Mouse (Mus musculus) neural tube, embryonic 11.5 days (tissue): ENCODE data around the gene Kifc3. TPM values are rescaled to one million over a fixed set of nuclear protein-coding genes. Genes with fewer than 3 reads are reported as not detected.

Experiments used
- ATAC-seq: fragments of 200-750 bp; cut with Nextera tagmentation; 2 replicates; pipeline ENCODE4 v1.8.0; 2017; ENCODE audit warnings: moderate number of reproducible peaks, mild to moderate bottlenecking, moderate TSS enrichment, moderate library complexity; ENCODE audit not compliant: insufficient read depth, low FRiP score, low TSS enrichment
- DNase-seq: peaks from one replicate; pipeline ENCODE4 v3.0.0-alpha.2; 2015; ENCODE audit warnings: low spot score
- H3K27ac ChIP-seq: fragments of 300-500 bp; sonication (generic); 2 replicates; pipeline ENCODE4 v1.5.1; 2014; ENCODE audit warnings: low read depth, mild to moderate bottlenecking, low read length
- H3K27me3 ChIP-seq: fragments of 300-500 bp; sonication (generic); 2 replicates; pipeline ENCODE4 v1.6.1; 2014; ENCODE audit warnings: mild to moderate bottlenecking, low read length, mixed read lengths; ENCODE audit not compliant: control insufficient read depth, insufficient read depth
- H3K36me3 ChIP-seq: fragments of 300-500 bp; sonication (generic); 2 replicates; pipeline ENCODE4 v1.6.1; 2014; ENCODE audit warnings: mild to moderate bottlenecking, low read length, moderate library complexity, mixed read lengths; ENCODE audit not compliant: control insufficient read depth, insufficient read depth
- H3K4me1 ChIP-seq: fragments of 300-500 bp; sonication (generic); 2 replicates; pipeline ENCODE4 v1.6.1; 2014; ENCODE audit warnings: low read length, mixed read lengths; ENCODE audit not compliant: control insufficient read depth, insufficient read depth
- H3K4me2 ChIP-seq: fragments of 300-500 bp; sonication (generic); 2 replicates; pipeline ENCODE4 v1.6.1; 2014; ENCODE audit warnings: low read depth, mild to moderate bottlenecking, moderate library complexity
- H3K4me3 ChIP-seq: fragments of 300-500 bp; sonication (generic); 2 replicates; pipeline ENCODE4 v1.5.1; 2014; ENCODE audit warnings: low read depth, low read length
- H3K9ac ChIP-seq: fragments of 300-500 bp; sonication (generic); 2 replicates; pipeline ENCODE4 v1.6.1; 2014; ENCODE audit warnings: mild to moderate bottlenecking, low read length
- H3K9me3 ChIP-seq: fragments of 300-500 bp; sonication (generic); 2 replicates; pipeline ENCODE4 v1.6.1; 2016; ENCODE audit warnings: low read length; ENCODE audit not compliant: control insufficient read depth
- WGBS: fragments of 180-500 bp; shearing (Covaris S2); extraction: QIAGEN DNeasy Blood & Tissue Kit; methylation state at CpG from one replicate; pipeline ENCODE4 v1.1.7; 2014; 5-methylcytosine and 5-hydroxymethylcytosine counted together
- polyA plus RNA-seq: library from polyadenylated mRNA; unstranded; fragments of >200 nt; fragmentation: Nextera tagmentation; extraction: Ambion mirVana; gene quantifications from 2 replicates; pipeline ENCODE4 v1.2.1, GENCODE M21; 2014

Gene Kifc3
- 6.3 and 7.4 TPM in 2 replicates for polyA plus RNA-seq

- Histone ChIP-seq H3K27ac (no peak within 1 kb of the TSS), H3K9ac (no peak within 1 kb of the TSS), H3K36me3 (no peaks in the 10 kb centered on the region), H3K4me1 (peaks cover 3% of the 10 kb centered on the region; the same call in 1 of the 2 replicates), H3K4me3 (no peak within 1 kb of the TSS), H3K4me2 (no peak within 1 kb of the TSS), H3K9me3 (no peaks in the 10 kb centered on the region), H3K27me3 (no peaks in the 10 kb centered on the region)
- DNase-seq (no peak), ATAC-seq (no peak)
- 77% methylated on average over 14 of the region's 14 CpGs for WGBS
Measured at GRCm38 (mm10) chr8:95202649-95203275, at the start of gene Kifc3. Gene Kifc3 (minus strand): TSS chr8:95202812.

DNA sequence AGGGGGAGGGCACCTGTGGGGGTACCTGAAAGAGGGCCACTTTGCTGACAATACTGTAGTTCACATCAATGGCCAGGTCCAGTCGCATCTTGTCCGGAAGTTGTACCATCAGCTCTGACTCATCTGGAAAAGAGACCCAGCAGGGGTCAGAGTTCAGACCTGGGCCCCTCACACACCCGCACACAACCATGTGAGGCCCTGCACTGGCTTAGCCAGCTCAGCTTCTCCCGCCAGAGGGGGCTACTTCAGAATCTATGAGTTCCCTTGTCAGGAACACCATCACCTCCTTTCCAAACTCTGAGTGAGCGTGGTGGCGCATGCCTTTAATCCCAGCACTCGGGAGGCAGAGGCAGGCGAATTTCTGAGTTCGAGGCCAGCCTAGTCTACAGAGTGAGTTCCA, 49.4 kb upstream of the Kifc3 start:
- H3K9me3 ChIP-seq = no peaks in the 10 kb centered on the region
- H3K27ac ChIP-seq = no peak overlapping the region
- H3K4me2 ChIP-seq = no peak overlapping the region
- H3K36me3 ChIP-seq = no peaks in the 10 kb centered on the region
- ATAC-seq = no peak
- no peaks in the 10 kb centered on the region for H3K27me3 ChIP-seq
- H3K4me1 ChIP-seq = no peaks in the 10 kb centered on the region
- no peak for DNase-seq
- 68% methylated on average over 9 of the region's 9 CpGs for WGBS
- H3K9ac ChIP-seq = no peak overlapping the region
- no peak overlapping the region for H3K4me3 ChIP-seq

DNA sequence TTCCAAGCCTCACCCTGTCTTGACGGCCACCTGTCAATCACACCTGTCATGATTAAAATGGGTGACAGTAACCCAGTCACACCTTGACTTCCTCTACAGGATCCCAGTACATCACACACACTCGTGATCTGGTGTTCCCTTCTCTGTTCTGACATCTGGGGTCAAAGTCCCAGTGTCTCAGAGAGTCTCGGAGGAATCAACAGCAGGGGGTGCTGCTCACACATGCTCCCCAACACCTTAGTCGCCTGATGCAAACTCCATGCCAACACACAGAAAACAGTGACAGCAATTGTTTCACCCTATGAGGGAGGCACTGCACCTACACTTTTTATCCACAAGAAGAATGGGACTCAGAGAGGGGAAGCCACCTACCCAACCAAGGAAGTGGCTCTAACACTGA, 47.2 kb upstream of the Kifc3 start:
- Histone ChIP-seq H3K27ac (no peak overlapping the region), H3K9ac (no peak overlapping the region), H3K4me2 (no peak overlapping the region), H3K4me1 (no peaks in the 10 kb centered on the region), H3K4me3 (no peak overlapping the region), H3K27me3 (no peaks in the 10 kb centered on the region), H3K36me3 (no peaks in the 10 kb centered on the region), H3K9me3 (no peaks in the 10 kb centered on the region)
- WGBS = 56% methylated on average over 4 of the region's 4 CpGs
- ATAC-seq (no peak), DNase-seq (no peak)

- Histone ChIP-seq H3K4me2 (no peak overlapping the region), H3K27ac (no peak overlapping the region), H3K27me3 (no peaks in the 10 kb centered on the region), H3K9me3 (no peaks in the 10 kb centered on the region), H3K4me1 (peaks cover 8% of the 10 kb centered on the region), H3K9ac (no peak overlapping the region), H3K4me3 (no peak overlapping the region), H3K36me3 (no peaks in the 10 kb centered on the region)
- ATAC-seq = no peak
- 79% methylated on average over 5 of the region's 5 CpGs for WGBS
- no peak for DNase-seq
Measured at GRCm38 (mm10) chr8:95247277-95247676, 44.7 kb upstream of the Kifc3 start.

DNA sequence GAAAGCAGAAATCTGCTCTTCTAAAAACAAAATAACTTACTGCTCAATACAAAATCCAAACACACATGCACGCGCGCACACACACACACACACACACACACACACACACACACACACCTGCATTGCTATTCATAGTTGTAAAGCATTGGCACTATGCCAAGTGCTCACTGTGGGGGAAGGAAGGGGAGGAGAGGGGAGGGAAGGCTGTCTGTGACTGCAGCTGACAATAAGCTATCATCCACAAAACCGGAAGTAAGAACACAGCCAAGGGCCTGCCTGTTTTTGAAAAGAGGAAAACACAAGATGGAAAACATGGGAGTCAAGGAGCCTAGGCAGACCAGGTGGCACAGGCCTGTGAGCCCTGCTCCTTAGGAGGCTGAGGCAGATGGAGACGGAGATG, 42.6 kb upstream of the Kifc3 start:
- peak; percentile 24 for DNase-seq
- 85% methylated on average over 5 of the region's 5 CpGs for WGBS
- ATAC-seq = no peak
- H3K4me1 ChIP-seq = peaks cover 9% of the 10 kb centered on the region
- no peak overlapping the region; the same call in 1 of the 2 replicates for H3K9ac ChIP-seq
- no peaks in the 10 kb centered on the region for H3K36me3 ChIP-seq
- no peak overlapping the region for H3K4me2 ChIP-seq
- H3K9me3 ChIP-seq = no peaks in the 10 kb centered on the region
- 0 out of 2 replicates have a peak overlapping the region, but pooled peaks have one; percentile 8 for H3K27ac ChIP-seq
- H3K27me3 ChIP-seq = no peaks in the 10 kb centered on the region
- H3K4me3 ChIP-seq = no peak overlapping the region

- ATAC-seq = peak; percentile 54
- WGBS = 77% methylated on average over 4 of the region's 4 CpGs
Measured at GRCm38 (mm10) chr8:95243853-95244252, 41.2 kb upstream of the Kifc3 start.

GRCm38 (mm10) chr8:95242826-95243571, 40.4 kb upstream of the Kifc3 start:
- ATAC-seq (peak; percentile 93), DNase-seq (peak; percentile 83)
- Histone ChIP-seq H3K4me1 (peaks cover 9% of the 10 kb centered on the region), H3K27me3 (no peaks in the 10 kb centered on the region), H3K9me3 (no peaks in the 10 kb centered on the region), H3K4me2 (0 out of 2 replicates have a peak overlapping the region, but pooled peaks have one; percentile 8), H3K4me3 (no peak overlapping the region), H3K36me3 (no peaks in the 10 kb centered on the region), H3K9ac (0 out of 2 replicates have a peak overlapping the region, but pooled peaks have one; percentile 4), H3K27ac (peak overlapping the region; percentile 85)
- WGBS = 28% methylated on average over 12 of the region's 12 CpGs

More at GRCm38 (mm10) chr8:95243853-95244252, 41.2 kb upstream of the Kifc3 start:
- no peaks in the 10 kb centered on the region for H3K27me3 ChIP-seq
- H3K36me3 ChIP-seq = no peaks in the 10 kb centered on the region
- no peaks in the 10 kb centered on the region for H3K9me3 ChIP-seq
- no peak overlapping the region for H3K4me3 ChIP-seq
- H3K27ac ChIP-seq = peak overlapping the region; percentile 85
- DNase-seq = peak; percentile 35
- no peak overlapping the region for H3K4me2 ChIP-seq
- H3K4me1 ChIP-seq = peaks cover 9% of the 10 kb centered on the region
- H3K9ac ChIP-seq = no peak overlapping the region

DNA sequence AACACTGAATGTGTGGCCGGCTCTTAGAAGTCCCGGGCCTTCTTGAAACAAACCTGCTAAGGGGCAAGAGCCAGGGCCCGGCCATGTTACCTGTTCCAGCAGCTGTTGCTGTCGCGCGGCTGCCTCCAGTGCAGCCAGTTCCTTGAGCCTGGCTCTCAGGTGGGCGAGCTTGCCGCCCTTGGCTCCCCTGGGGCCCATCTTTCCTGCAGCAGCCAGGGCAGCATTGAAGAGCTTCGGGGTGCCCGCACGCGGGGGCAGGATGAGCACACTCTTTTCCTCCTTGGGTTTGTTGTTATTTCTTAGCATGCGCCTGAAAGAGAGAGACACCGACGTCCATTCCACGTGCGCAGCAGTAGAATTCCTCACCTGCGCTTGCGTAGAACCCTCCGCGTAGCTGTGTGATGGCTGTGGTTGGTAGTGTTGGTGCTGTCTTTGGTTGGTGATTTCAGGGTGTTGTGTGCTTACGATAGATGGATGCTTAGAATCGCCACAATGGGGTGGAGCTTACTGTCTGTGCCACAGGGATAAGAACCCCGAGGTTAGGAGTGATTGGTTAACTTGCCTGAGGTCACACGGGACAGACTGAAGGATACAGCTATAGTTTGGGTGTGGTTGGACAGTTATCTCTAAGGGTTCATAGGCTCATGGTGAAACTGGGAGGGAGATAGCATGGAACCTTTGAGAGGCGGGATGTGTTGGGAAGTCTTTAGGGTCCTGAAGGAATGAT, 39.6 kb upstream of the Kifc3 start:
- Histone ChIP-seq H3K4me3 (no peak overlapping the region), H3K9ac (0 out of 2 replicates have a peak overlapping the region, but pooled peaks have one; percentile 14), H3K27ac (peak overlapping the region; percentile 85), H3K9me3 (no peaks in the 10 kb centered on the region), H3K36me3 (no peaks in the 10 kb centered on the region), H3K4me2 (no peak overlapping the region), H3K27me3 (no peaks in the 10 kb centered on the region), H3K4me1 (peaks cover 9% of the 10 kb centered on the region)
- no peak for DNase-seq
- WGBS = 86% methylated on average over 26 of the region's 26 CpGs
- ATAC-seq = no peak
